Mouse (Mus musculus): ENCODE data around the gene Map4k3. TPM values are rescaled to one million over a fixed set of nuclear protein-coding genes. Genes with fewer than 3 reads are reported as not detected.
A peak's percentile ranks its signal among the peaks of the same experiment; 100 is the strongest.

Map4k3 gene
- total RNA-seq, 2 experiments from 2014 or later, result 8.7 to 10.0 TPM

- no peak for ATAC-seq (replicated peaks; ENCODE audit: poor library complexity)
Measured at GRCm38 (mm10) chr17:80638121-80638520, 90.2 kb downstream of the Map4k3 start.

- ATAC-seq (replicated peaks; ENCODE audit: poor library complexity), result no peak
Measured at GRCm38 (mm10) chr17:80635794-80636193, 92.5 kb downstream of the Map4k3 start.

DNA sequence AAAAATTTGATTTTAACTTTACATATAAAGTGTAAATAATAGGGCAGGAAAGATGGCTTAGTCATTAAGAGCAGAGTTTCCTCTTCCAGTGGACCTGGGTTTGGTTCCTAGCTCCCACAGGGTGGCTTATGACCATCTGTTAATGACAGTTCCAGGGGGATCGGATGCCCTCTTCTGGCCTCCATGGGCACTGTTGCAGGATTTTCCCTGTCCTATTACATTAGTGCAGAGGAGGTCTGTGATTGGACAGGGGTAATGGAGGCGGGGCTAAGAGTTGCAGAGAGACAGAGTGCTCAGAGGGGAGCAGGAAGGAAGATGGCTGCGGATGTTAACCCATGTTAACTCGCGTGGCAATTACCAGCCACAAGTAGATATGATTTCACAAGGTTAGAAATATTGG lies 95.4 kb downstream of the Map4k3 start:
- ATAC-seq (replicated peaks; ENCODE audit: poor library complexity), result 0 out of 2 replicates have a peak, but pooled peaks have one; percentile 17

DNA sequence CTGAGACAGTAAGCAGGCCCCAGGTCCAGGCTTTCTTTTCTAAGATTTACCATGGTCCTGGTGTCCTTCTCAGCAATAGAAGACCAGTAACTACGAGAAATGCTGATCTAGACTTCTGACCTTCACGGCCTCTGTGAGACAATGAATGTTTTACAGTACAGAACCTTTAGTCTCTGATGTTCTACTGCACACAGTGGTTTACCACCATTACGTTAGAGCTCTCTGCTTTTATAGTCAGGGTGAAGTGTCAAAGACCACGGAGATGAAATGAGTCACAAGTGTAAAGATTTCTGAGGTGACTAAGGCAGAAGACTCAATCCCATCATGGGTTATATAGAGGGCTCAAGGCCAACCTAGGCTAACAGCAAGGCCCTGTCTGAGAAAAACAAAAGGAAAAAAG lies 95.9 kb downstream of the Map4k3 start:
- ATAC-seq (replicated peaks; ENCODE audit: poor library complexity), result no peak

GRCm38 (mm10) chr17:80631028-80631427 lies 97.3 kb downstream of the Map4k3 start:
- no peak for ATAC-seq (replicated peaks; ENCODE audit: poor library complexity)

GRCm38 (mm10) chr17:80624979-80625378 lies 103.3 kb downstream of the Map4k3 start:
- no peak for ATAC-seq (replicated peaks; ENCODE audit: poor library complexity)

DNA sequence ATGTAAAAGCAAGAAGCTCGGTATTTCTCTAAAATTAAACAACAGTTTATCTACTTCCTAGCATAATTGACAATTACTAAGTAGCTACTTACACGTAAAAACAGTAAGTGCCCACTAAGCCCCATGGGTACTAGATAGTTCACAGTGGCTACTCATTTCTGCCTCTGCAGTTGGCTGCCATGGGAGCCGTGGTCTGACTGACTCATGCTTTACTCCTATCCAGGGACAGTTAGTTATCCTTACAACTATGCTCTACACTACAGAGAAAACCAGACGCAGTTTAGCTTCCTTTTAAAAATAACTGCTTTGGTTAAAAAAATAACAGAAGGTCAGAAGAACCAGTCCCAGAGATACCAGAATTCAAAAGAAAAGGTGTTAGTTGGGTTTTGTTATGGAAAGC lies 106.6 kb downstream of the Map4k3 start:
- ATAC-seq (replicated peaks; ENCODE audit: poor library complexity), result no peak

- peak; percentile 99 for ATAC-seq (replicated peaks; ENCODE audit: poor library complexity)
Measured at GRCm38 (mm10) chr17:80620786-80621423, 107.4 kb downstream of the Map4k3 start.

GRCm38 (mm10) chr17:80619556-80619955 lies 108.7 kb downstream of the Map4k3 start:
- ATAC-seq (replicated peaks; ENCODE audit: poor library complexity), result no peak

DNA sequence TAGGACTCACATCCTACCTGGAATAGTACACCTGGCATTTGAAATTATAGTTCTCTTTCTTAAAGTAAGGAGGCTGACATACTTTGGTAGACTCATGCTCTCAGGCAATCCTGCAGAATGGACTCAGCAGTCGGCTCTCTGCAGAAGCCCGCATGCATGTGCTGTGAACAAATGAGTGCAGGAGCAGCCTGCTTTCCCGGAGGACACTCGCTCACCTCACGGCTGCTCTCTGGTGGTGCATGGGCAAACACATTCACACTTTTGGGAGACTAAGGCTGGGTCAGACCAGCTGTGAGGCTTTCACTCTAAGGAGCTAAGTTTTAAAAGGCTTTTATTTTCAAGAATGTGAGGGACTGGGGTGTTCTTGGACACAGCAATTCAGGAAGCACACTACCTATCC lies 109.4 kb downstream of the Map4k3 start:
- no peak for ATAC-seq (replicated peaks; ENCODE audit: poor library complexity)

GRCm38 (mm10) chr17:80603806-80604205 lies 124.5 kb downstream of the Map4k3 start:
- no peak for ATAC-seq (replicated peaks; ENCODE audit: poor library complexity)

- no peak for ATAC-seq (replicated peaks; ENCODE audit: poor library complexity)
Measured at GRCm38 (mm10) chr17:80603079-80603625, 125.1 kb downstream of the Map4k3 start.

- ATAC-seq (replicated peaks; ENCODE audit: poor library complexity), result peak; percentile 78
Measured at GRCm38 (mm10) chr17:80601371-80601770, 126.9 kb downstream of the Map4k3 start.

- no peak for ATAC-seq (replicated peaks; ENCODE audit: poor library complexity)
Measured at GRCm38 (mm10) chr17:80583051-80583450, 145.2 kb downstream of the Map4k3 start.

GRCm38 (mm10) chr17:80579901-80580300 lies 148.4 kb downstream of the Map4k3 start:
- ATAC-seq (replicated peaks; ENCODE audit: poor library complexity), result no peak

GRCm38 (mm10) chr17:80579089-80579488 lies 149.2 kb downstream of the Map4k3 start:
- no peak for ATAC-seq (replicated peaks; ENCODE audit: poor library complexity)

DNA sequence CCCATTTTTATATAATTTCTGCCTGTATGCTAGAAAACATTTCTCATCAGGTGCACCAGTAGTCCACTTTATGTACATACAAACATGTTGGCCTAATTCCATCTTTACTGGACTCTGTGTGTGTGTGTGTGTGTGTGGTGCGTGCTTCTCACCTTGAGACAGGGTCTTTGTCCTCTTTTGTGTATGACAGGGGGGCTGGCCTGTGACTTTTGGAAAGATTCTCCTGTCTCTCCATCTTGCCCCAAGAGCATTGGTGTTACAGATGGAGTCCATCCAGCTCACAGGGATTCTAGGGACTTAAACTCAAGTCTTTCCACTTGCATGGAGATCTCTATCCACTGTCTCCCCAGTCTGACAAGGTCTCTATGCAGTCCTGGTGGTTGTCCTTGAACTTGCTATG lies 150.2 kb downstream of the Map4k3 start:
- ATAC-seq (replicated peaks; ENCODE audit: poor library complexity), result no peak

DNA sequence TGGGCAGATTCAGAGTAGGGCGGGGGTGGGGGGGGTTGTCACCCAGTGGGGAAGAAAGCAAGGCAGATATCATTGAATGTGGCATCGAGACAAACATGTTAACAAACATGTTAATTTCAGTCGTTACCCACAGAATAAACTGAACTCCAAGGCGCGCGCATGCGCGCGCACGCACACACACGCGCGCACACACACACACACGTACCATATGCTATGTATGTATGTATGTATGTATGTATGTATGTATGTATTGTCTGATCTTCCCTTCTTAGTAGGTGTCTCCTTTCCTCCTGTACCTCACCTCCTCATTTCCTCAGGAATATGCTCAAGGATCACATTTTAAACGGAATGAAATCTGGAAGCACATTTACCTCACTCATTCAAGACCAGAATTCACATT lies 150.6 kb downstream of the Map4k3 start, which contains the start of gene Cdkl4:
Cdkl4 (minus strand) TSS at position 175 of the 400 bp plus-strand sequence.
- no peak for ATAC-seq (replicated peaks; ENCODE audit: poor library complexity)

DNA sequence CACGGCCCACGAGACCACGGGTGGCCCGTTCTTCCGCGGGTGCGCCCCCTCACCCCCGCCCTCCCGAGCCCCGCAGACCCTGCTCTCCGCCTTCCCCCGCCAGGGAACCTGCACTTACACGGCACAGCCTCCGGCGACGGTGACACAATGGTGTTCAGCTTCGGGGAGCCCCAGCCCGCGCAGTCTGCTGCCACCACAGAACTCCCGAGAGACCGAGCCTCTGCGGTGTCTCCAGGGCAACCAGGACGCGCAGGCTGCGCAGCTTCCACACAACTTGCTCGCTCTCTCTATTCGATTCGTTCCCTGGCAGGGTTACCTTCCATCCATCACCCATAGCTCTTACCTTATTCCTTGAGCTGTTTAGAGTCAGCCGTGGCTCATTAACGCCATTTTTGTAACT lies 151.1 kb downstream of the Map4k3 start:
- ATAC-seq (replicated peaks; ENCODE audit: poor library complexity), result peak; percentile 94

- ATAC-seq (replicated peaks; ENCODE audit: poor library complexity), result no peak
Measured at GRCm38 (mm10) chr17:80575008-80575407, 153.3 kb downstream of the Map4k3 start.

DNA sequence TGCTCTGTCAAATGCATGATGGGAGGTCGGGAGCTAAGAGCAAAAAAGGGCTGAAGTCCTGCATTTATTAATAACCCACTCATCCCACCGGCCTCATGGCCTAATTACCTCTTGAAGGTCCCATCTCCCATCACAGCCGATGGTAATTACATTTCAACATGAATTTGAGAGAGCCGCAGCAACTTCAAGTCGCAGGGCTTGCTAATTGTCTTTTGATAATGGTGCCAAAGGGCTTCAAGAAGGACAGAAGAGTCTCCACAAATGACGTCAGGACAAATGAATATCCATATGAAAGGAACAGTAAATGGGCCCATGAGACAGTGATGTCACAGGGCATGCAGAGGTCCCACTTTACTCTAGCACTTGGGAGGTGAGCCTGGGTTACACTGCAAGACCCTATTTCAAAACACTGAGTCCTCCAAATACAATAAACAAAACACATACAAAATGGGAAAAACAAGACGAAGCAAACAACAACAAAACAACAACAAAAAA lies 153.8 kb downstream of the Map4k3 start:
- no peak for ATAC-seq (replicated peaks; ENCODE audit: poor library complexity)

GRCm38 (mm10) chr17:80572187-80572935 lies 155.9 kb downstream of the Map4k3 start:
- ATAC-seq (replicated peaks; ENCODE audit: poor library complexity), result no peak
